Mouse (Mus musculus): Measurements from ENCODE around the gene Etv1. TPM values are rescaled to one million over a fixed set of nuclear protein-coding genes. Genes with fewer than 3 reads are reported as not detected.

Etv1 gene
- total RNA-seq, 2 experiments from 2014 or later = 0.38 to 1.0 TPM

GRCm38 (mm10) chr12:38906314-38906713, 127.1 kb downstream of the Etv1 start:
- ATAC-seq (replicated peaks; ENCODE audit: low FRiP score, poor library complexity, severe bottlenecking) = no peak

- no peak for ATAC-seq (replicated peaks; ENCODE audit: low FRiP score, poor library complexity, severe bottlenecking)
These were observed 127.6 kb downstream of the Etv1 start for GRCm38 (mm10) chr12:38906812-38907211.

GRCm38 (mm10) chr12:38908947-38909346, 129.8 kb downstream of the Etv1 start:
- ATAC-seq (replicated peaks; ENCODE audit: low FRiP score, poor library complexity, severe bottlenecking) = no peak
